Mouse (Mus musculus): ENCODE data around the gene Bag6. TPM values are rescaled to one million over a fixed set of nuclear protein-coding genes. Genes with fewer than 3 reads are reported as not detected.
A peak's percentile ranks its signal among the peaks of the same experiment; 100 is the strongest.

Gene Bag6
- 100 to 1,000 TPM; 323 to 339 TPM for total RNA-seq (2021)
- long read RNA-seq, transcript Bag6-201 (25 exons, 3,858 nt) = major isoform, 11 of 176 reads
- long read RNA-seq, partial matches to known transcripts = 29 of 176 reads
- long read RNA-seq, other reads (novel, unspliced or antisense) = 136 of 176 reads

DNA sequence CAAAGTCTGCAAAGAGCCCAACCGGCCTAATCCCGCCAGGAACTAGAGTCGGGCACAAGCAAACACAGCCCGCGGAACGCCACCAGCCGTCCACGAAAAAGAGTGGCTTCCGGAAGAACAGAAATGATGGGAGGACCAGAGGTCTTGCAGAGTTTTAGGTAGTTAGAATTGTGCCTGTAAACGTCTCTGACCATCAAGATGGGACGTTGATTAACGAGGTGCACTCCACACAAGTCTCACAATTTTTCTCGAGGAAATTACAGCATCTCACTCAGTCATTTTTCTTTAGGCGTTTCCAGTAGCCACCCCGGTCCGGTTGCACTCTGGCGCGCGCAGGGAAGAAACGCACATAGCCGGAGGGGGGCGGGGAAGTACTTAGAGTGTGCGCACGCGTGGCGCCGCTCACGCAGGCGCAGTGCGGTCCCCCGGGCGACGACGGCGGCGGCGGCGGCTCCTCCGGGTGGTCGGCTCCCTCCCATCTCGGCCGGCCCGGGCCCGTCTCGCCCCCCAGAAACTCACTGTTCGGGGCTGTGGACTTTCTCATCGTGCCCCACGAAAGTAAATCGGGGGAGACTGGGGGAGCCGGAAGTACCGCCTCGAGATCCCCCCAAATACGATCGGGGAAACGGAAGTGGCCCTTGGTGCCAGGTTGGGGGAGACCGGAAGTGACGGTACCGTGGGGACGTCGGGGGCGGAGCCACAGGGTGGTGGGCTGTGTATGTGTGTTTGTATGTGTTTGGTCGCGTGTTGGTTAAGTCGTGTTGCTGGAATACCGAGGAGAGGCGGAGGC lies at the start of gene Bag6:
Bag6 (plus strand) TSS at position 378 of the 790 bp plus-strand sequence.
- DNase-seq (ENCODE audit: low spot score in 2 of 2) = peak; percentile 92 to 96

DNA sequence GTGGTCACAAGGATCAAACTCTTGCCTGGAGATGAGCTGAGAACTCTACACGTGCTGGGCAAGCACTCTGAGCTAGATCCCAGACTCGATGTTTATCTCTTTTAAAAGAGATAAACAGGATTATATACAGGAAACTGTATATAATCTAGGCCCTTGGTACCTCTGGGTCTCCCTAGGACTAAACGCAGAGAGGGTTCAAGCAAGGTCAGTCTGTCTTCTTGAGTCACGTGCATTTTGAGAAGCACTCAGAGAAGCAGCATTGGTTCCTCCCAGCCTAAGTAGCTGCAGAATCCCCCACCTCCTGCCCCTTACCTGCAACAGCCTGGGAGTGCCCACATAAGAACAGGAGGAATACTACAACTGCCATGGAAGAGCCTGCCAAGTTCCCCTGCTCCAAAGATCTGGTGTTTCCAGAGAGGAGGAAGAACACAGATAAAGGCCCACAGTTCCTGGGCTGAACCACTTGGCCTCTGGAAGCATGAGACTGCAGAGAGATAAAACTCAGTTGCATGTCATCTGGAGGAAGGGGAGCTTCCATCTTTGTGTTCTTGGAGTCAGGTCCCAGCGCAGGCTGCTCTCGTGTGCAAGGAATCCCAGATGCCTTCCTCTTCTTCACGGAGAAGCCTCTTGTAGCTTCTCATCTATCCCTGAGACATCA lies 49.6 kb upstream of the Bag6 start, which contains the start of gene Ly6g6f:
Ly6g6f (minus strand) TSS at position 403 of the 658 bp plus-strand sequence.
- DNase-seq (ENCODE audit: low spot score in 2 of 2) = no peak

DNA sequence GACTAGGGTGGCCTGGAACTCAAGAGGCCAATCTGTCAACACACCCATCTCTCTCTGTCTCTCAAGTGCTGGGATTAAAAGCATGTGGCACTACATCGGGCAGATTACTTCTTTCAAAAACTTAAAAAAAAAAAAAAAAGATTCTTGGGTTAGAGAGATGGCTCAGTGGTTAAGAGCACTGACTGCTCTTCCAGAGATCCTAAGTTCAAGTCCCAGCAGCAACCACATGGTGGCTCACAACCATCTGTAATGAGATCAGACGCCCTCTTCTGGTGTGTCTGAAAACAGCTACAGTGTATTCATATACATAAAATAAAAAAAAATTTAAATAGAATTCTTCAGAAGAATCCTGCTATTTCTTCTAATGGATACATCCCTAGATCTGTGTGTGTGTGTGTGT lies 46.8 kb upstream of the Bag6 start:
- no peak for DNase-seq (ENCODE audit: low spot score in 2 of 2)

- peak; percentile 92 to 96 for DNase-seq (ENCODE audit: low spot score in 2 of 2)
These were observed 45.9 kb upstream of the Bag6 start, which contains the start of gene Abhd16a for GRCm38 (mm10) chr17:35088825-35089644. TSS of gene Abhd16a (plus strand) at chr17:35089263.

GRCm38 (mm10) chr17:35090166-35090932 lies 44.6 kb upstream of the Bag6 start:
- no peak for DNase-seq (ENCODE audit: low spot score in 2 of 2)

- no peak for DNase-seq (ENCODE audit: low spot score in 2 of 2)
These were observed 42.4 kb upstream of the Bag6 start for GRCm38 (mm10) chr17:35092403-35093198.

GRCm38 (mm10) chr17:35094475-35095365 lies 40.3 kb upstream of the Bag6 start:
- no peak for DNase-seq (ENCODE audit: low spot score in 2 of 2)

DNA sequence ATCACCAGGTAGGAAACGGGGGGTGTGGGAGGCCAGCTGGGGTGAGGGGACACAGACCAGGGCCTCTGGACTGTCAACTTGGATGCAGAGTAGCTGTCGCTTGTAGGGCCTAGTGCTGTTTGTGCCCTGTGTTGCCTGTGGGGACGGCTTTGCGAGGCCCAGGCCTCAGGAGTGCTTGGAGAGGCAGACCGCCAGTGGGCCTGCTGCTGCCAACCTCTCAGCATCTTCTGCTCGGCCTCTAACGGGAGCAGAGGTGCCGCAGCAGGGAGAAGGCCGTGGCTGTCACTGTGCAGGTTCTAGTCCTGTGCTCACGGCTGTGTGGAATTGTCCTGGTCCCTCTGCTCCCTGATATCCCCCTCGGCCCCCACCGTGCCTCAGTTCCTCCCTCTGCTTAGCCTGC lies 38.4 kb upstream of the Bag6 start:
- no peak for DNase-seq (ENCODE audit: low spot score in 2 of 2)

- peak in 1 of 2 experiments; percentile 60 for DNase-seq (ENCODE audit: low spot score in 2 of 2)
These were observed 37.8 kb upstream of the Bag6 start for GRCm38 (mm10) chr17:35097164-35097655.

DNA sequence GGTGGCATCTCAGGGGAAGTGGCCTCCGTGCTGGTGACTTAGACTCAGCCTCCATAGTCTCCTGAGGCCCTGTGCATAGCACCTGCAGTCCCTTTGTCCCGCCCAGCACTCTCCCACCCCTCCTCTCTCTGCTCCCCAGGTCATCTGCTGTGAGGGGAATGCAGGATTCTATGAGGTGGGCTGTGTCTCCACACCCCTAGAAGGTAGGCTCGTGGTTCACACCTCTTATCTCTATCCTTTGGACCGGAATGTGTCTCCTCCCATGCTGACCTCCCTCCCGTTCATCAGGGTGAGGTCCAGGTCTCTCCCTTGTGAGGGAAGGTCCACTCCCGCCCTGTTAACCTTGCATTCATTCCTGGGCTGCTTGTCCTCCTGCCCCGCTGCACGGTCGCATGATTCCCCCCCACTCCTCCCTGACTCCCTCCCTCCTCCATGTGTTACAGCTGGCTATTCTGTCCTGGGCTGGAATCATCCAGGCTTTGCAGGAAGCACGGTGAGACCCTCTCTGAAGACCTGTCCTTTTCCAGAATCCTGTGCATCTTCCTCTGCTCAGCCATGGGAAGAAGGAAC lies 34.7 kb upstream of the Bag6 start:
- no peak for DNase-seq (ENCODE audit: low spot score in 2 of 2)

- no peak for DNase-seq (ENCODE audit: low spot score in 2 of 2)
These were observed 33.8 kb upstream of the Bag6 start for GRCm38 (mm10) chr17:35101161-35101560.

DNA sequence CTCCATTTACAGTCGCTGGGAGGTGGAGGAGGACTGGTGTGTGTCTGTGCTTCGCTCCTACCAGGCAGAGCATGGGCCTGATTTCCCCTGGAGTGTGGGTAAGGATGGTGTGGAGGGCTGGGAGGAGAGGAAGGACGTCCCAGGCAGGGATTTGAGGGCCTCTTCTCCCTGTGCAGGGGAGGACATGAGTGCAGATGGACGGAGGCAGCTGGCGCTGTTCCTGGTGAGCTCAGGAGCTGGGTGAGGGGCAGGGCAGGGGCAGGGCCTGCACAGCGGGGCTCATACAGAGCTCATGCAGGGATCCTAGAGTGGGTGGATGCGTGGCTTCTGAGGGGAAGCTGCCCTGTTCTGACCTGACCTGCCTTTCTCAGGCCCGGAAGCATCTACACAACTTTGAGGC lies 32.7 kb upstream of the Bag6 start:
- DNase-seq (ENCODE audit: low spot score in 2 of 2) = no peak

DNA sequence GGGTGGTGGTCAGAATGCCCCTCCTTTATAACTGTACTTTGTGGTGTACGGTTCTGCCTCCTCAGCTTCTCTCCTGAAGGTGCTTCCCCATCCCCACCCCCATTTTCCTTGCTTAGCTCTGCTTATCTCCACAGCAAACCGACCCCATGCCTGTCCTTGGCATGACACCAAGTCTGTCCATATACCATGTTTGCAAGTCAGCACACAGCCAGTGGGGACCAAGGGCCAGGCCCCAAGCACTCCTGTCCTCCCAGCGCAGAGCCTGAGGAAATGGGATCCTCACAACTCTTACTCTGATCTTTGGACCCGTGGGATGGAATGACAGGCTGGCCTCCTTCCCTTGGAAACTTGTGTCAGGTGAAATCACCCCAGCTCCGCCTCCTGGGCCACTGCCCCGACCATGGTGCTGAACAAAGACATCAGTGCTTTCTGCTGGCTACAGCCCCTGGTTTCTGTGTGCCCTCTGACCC lies 31.7 kb upstream of the Bag6 start:
- no peak for DNase-seq (ENCODE audit: low spot score in 2 of 2)

- no peak for DNase-seq (ENCODE audit: low spot score in 2 of 2)
These were observed 30.9 kb upstream of the Bag6 start for GRCm38 (mm10) chr17:35104079-35104478.

GRCm38 (mm10) chr17:35104754-35105153 lies 30.2 kb upstream of the Bag6 start:
- no peak for DNase-seq (ENCODE audit: low spot score in 2 of 2)

DNA sequence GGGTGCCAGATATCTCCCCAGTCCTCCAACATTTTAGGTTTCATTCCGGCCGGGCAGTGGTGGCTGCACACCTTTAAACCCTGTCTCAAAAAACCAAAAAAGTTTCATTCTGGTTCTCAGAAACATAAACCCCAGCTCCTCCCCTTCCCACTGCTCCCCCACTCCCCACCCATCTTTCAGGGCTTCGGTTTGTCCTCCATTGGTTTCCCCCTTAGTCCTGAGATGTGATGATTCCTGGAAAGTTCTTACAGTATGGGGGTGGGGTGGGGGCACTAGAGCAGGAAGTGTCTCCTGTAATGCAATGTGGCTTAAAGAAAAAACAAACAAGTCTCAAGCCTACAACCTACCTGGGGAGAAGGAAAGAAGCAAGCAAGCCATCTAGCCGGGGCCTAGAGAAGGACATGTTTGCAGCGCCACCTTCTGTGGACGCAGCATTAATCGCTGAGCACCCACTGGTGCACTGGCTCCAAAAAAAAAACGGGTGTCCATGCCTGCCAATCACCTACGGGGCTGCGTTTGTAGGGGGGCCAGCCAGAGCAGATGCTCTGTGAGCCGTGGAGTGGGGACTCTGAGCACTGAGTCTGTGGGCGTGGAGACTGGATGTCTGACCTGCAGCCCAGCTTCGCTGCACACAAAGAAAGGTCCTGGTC lies 29.1 kb upstream of the Bag6 start:
- DNase-seq (ENCODE audit: low spot score in 2 of 2) = peak in 1 of 2 experiments; percentile 40

DNA sequence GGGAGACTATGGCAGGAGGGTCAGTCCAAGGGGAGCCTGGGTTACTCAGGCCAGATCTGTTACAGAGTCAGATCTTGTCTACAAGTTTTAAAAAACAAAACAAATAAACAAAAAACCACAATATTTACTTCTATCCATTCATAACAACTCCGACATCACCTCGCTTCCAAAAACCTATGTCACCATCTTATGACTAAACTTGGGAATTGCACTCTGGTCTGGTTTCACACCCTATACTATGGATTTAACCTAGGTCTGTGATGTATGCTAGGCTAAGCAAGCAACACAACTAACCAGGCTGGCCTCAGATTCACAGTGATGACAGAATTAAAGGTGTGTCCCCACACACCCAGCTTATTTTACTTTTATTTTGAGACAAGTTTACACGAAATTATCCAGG lies 28.5 kb upstream of the Bag6 start:
- DNase-seq (ENCODE audit: low spot score in 2 of 2) = no peak

GRCm38 (mm10) chr17:35108097-35108496 lies 26.9 kb upstream of the Bag6 start, which contains the start of gene Ly6g5c:
TSS of gene Ly6g5c (plus strand) at chr17:35108279.
- no peak for DNase-seq (ENCODE audit: low spot score in 2 of 2)
